Comparison of ENCODE assay signal across 30 mouse cellular contexts in genomic region chr14:22942569-22942968, GRCm38 (mm10).
"Had no signal": no experiment of that assay in that cellular context is flagged by ENCODE, and none has a peak within 500 bp of the region (broad histone marks: within the 10 kb centered on the region; RNA-seq: fewer than 3 reads in every experiment).

No protein-coding gene starts in this region.

- H3K36me3 ChIP-seq: limb, embryonic 10.5 days; limb, embryonic 12.5 days; limb, embryonic 13.5 days; limb, embryonic 15.5 days; liver, embryonic 12.5 days; liver, embryonic 13.5 days; liver, embryonic 15.5 days; lung, embryonic 15.5 days; midbrain, embryonic 10.5 days; midbrain, embryonic 12.5 days; midbrain, embryonic 13.5 days; midbrain, embryonic 15.5 days had no signal

- H3K9ac ChIP-seq: limb, embryonic 12.5 days; limb, embryonic 13.5 days; limb, embryonic 15.5 days; liver, embryonic 12.5 days; liver, embryonic 13.5 days; liver, embryonic 14.5 days; liver, embryonic 15.5 days; liver, postnatal 0 days; lung, embryonic 14.5 days; lung, embryonic 15.5 days; midbrain, embryonic 12.5 days; midbrain, embryonic 13.5 days; midbrain, embryonic 15.5 days had no signal

- H3K4me3 ChIP-seq: left cerebral cortex, adult 2 months; limb, embryonic 10.5 days; limb, embryonic 12.5 days; limb, embryonic 13.5 days; limb, embryonic 15.5 days; liver, embryonic 12.5 days; liver, embryonic 13.5 days; liver, embryonic 15.5 days; lung, embryonic 15.5 days; megakaryocyte, embryonic 14.5 days; midbrain, embryonic 10.5 days; midbrain, embryonic 12.5 days; midbrain, embryonic 13.5 days; midbrain, embryonic 15.5 days; myocyte had no signal

- ATAC-seq: liver, embryonic 12.5 days; liver, postnatal 0 days; lung, postnatal 0 days; midbrain, embryonic 13.5 days; midbrain, embryonic 15.5 days; midbrain, embryonic 16.5 days had no signal

- H3K27me3 ChIP-seq: limb, embryonic 12.5 days; limb, embryonic 13.5 days; limb, embryonic 15.5 days; liver, embryonic 12.5 days; liver, embryonic 13.5 days; liver, embryonic 15.5 days; lung, embryonic 15.5 days; midbrain, embryonic 12.5 days; midbrain, embryonic 13.5 days; midbrain, embryonic 15.5 days had no signal

- DNase-seq: left cerebral cortex, postnatal 4 days; liver; liver, embryonic 13.5 days; liver, postnatal 0 days; lung, adult 18-20 months; lung, adult 2 months; lung, embryonic 14.5 days; lung, postnatal 10 days; lung, postnatal 14 days; lung, postnatal 36 days; lung, postnatal 4 days; midbrain, embryonic 14.5 days had no signal

- H3K27ac ChIP-seq: left cerebral cortex, adult 2 months; limb, embryonic 10.5 days; limb, embryonic 12.5 days; limb, embryonic 13.5 days; limb, embryonic 15.5 days; liver, embryonic 12.5 days; liver, embryonic 13.5 days; liver, embryonic 14.5 days; liver, embryonic 15.5 days; lung, embryonic 15.5 days; macrophage; midbrain, embryonic 10.5 days; midbrain, embryonic 12.5 days; midbrain, embryonic 13.5 days; midbrain, embryonic 15.5 days had no signal

- H3K9me3 ChIP-seq: limb, embryonic 10.5 days; limb, embryonic 12.5 days; limb, embryonic 13.5 days; limb, embryonic 15.5 days; liver, embryonic 12.5 days; liver, embryonic 13.5 days; liver, embryonic 15.5 days; lung, embryonic 15.5 days; midbrain, embryonic 10.5 days; midbrain, embryonic 12.5 days; midbrain, embryonic 13.5 days; midbrain, embryonic 15.5 days had no signal

- H3K4me1 ChIP-seq: limb, embryonic 12.5 days; limb, embryonic 13.5 days; limb, embryonic 15.5 days; liver, embryonic 12.5 days; liver, embryonic 13.5 days; liver, embryonic 15.5 days; megakaryocyte, embryonic 14.5 days; midbrain, embryonic 12.5 days; midbrain, embryonic 15.5 days had no signal
